Mouse (Mus musculus): ENCODE measurements around the gene Hax1. TPM values are rescaled to one million over a fixed set of nuclear protein-coding genes. Genes with fewer than 3 reads are reported as not detected.

Gene Hax1
- total RNA-seq, 2 experiments from 2014 or later, result 50.8 to 97.5 TPM

DNA sequence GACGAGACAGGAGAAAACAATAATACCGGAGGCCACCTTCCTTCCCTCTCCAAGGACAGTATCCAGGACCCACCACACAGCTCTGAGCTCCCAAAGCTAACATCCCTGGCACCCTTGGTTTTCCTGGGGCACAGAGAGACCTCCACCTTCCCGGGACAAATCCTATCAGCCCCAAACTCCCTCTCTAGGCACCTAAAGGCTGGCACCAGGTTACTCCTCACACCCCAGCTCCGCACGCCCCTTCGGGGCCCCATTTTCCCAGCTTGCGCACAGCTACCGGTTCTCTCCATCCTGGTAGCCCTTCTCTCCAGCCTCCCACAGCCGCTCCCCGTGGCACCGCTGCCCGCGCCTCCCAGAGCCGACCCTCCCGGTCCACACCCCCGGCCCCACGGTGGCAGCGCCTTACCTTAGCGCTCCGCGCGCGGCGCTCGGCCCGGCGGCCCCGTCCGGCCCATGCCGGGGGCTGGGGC is 35.8 kb downstream of the Hax1 start:
- ATAC-seq (ENCODE audit: poor library complexity, severe bottlenecking), result peak; percentile 5

GRCm38 (mm10) chr3:89962059-89962750 is 36.4 kb downstream of the Hax1 start:
- no peak for ATAC-seq (ENCODE audit: poor library complexity, severe bottlenecking)

- ATAC-seq (ENCODE audit: poor library complexity, severe bottlenecking), result no peak
Measured at GRCm38 (mm10) chr3:89961436-89961835, 37.1 kb downstream of the Hax1 start.

GRCm38 (mm10) chr3:89960469-89960868 is 38.1 kb downstream of the Hax1 start:
- peak; percentile 82 for ATAC-seq (ENCODE audit: poor library complexity, severe bottlenecking)

DNA sequence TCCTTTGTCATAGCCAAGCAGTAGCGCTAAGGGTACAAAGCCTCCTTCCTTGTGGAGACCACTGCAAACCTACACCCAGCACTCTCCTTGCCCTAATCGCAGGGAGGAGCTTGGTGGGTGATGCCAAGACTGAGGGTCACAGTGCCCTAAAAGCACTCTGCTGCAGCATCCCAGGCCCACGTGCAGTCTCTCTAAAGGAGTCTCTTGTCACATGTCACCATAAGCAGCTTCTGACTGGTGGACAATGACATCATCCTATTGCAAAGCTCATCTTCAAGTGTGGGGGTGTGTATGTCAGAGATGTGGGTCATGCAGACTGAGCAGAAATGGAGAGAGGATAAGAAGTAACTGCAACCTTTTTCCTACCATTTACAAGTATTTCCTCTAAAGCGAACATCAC is 39.1 kb downstream of the Hax1 start:
- no peak for ATAC-seq (ENCODE audit: poor library complexity, severe bottlenecking)

- ATAC-seq (ENCODE audit: poor library complexity, severe bottlenecking), result no peak
Measured at GRCm38 (mm10) chr3:89957880-89958279, 40.7 kb downstream of the Hax1 start.

DNA sequence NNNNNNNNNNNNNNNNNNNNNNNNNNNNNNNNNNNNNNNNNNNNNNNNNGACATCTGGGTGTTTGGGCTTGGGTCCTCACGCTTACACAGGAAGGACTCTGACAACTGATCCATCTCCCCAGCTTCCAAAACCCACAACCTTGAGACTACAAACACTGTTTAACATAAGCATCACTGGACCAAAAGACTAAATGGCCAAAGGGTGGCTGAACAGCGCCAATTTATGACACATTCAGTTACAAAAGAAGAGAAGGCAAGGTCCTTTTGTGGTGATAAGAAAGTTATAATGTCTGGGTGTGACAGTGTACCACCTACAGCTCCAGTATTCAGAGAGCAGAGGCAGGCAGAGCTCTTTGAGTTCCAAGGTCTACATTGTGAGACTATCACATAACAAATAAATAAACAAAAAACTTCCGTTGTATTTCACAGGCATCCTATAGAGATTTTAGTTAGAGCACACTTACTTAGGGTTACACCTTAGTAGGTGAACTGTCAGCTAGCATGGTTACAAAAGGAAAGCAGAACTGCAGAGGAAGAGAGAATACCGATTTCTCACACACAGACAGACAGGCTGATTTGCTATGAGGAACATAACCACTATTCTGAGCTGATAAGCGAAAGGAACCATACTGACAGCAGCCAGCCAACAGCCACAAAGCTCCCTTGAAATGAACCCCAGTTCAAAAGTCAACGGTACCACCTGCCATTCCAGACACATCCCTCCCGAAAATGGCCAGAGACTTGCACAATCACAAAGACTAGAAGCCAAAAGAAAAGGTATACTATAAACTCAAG is 42.2 kb downstream of the Hax1 start:
- ATAC-seq (ENCODE audit: poor library complexity, severe bottlenecking), result no peak

DNA sequence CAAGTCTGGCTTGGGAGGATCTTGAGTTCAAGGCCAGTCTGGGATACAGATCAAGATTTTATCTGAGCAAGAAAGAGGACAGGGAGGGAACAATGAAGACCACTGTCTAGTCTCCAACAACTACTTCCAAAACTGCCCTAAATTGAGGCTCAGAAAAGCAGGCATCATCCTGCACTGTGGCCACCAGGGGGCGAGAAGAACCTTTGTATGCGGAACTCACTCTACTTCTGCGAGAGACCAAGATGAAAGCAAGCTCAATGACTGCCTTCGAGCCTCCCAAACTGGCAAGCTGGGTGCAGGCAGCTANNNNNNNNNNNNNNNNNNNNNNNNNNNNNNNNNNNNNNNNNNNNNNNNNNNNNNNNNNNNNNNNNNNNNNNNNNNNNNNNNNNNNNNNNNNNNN is 45.2 kb downstream of the Hax1 start:
- ATAC-seq (ENCODE audit: poor library complexity, severe bottlenecking), result peak; percentile 87

GRCm38 (mm10) chr3:89948655-89949054 is 49.9 kb downstream of the Hax1 start:
- ATAC-seq (ENCODE audit: poor library complexity, severe bottlenecking), result no peak

DNA sequence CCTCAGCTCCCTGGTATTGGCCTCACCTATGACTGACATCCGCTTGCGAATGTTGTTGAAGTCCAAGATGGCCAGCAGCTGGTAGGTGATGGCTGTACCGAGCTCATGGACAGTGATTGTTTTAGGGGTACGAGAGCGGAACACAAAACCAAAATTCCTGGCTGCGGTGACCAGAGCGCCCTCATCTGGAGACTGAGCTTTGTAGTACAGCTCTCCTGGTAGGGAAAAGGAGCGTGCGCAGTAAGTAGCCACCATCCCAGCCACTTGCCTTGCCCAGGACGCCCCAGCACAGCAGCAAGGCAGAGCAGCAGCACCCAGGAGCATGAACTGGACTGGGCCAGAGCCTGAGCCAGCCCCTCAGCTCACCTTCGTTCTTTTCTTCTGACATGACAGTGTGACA is 50.6 kb downstream of the Hax1 start:
- no peak for ATAC-seq (ENCODE audit: poor library complexity, severe bottlenecking)

Other genes starting within 250 kb of the Hax1 start
- gene Chrnb2, start 234.1 kb downstream of the Hax1 start, total RNA-seq (2015), result 0.21 and 0.91 TPM in 2 replicates
- gene Chrnb2, start 234.1 kb downstream of the Hax1 start, total RNA-seq (2017), result 0.49 and 0.51 TPM in 2 replicates
- 113 and 119 TPM in 2 replicates for gene Ube2q1, start 225.2 kb downstream of the Hax1 start, total RNA-seq (2015)
- gene Ube2q1, start 225.2 kb downstream of the Hax1 start, total RNA-seq (2017), result 133 and 138 TPM in 2 replicates
- not detected in 2 replicates for gene She, start 167.4 kb downstream of the Hax1 start, total RNA-seq (2015)
- gene She, start 167.4 kb downstream of the Hax1 start, total RNA-seq (2017), result not detected in 2 replicates
- 147 and 166 TPM in 2 replicates for gene Il6ra, start 85.6 kb downstream of the Hax1 start, total RNA-seq (2015)
- 63.8 and 71.2 TPM in 2 replicates for gene Il6ra, start 85.6 kb downstream of the Hax1 start, total RNA-seq (2017)
- 11.6 and 17.5 TPM in 2 replicates for gene Atp8b2, start 35.3 kb downstream of the Hax1 start, total RNA-seq (2015)
- gene Atp8b2, start 35.3 kb downstream of the Hax1 start, total RNA-seq (2017), result 37.2 and 37.3 TPM in 2 replicates
- 46.7 and 50.9 TPM in 2 replicates for gene 4933434E20Rik, start 52.9 kb upstream of the Hax1 start, total RNA-seq (2015)
- gene 4933434E20Rik, start 52.9 kb upstream of the Hax1 start, total RNA-seq (2017), result 39.0 and 55.0 TPM in 2 replicates
- gene Ubap2l, start 53.8 kb upstream of the Hax1 start, total RNA-seq (2015), result 134 and 144 TPM in 2 replicates
- gene Ubap2l, start 53.8 kb upstream of the Hax1 start, total RNA-seq (2017), result 99.6 and 101 TPM in 2 replicates
- gene Tpm3, start 73.9 kb upstream of the Hax1 start, total RNA-seq (2015), result 637 and 647 TPM in 2 replicates
- 1,137 and 1,174 TPM in 2 replicates for gene Tpm3, start 73.9 kb upstream of the Hax1 start, total RNA-seq (2017)
- 0.93 and 1.3 TPM in 2 replicates for gene Nup210l, start 105.4 kb upstream of the Hax1 start, total RNA-seq (2015)
- 0.55 and 0.89 TPM in 2 replicates for gene Nup210l, start 105.4 kb upstream of the Hax1 start, total RNA-seq (2017)
- 2,783 and 3,111 TPM in 2 replicates for gene Rps27, start 214.9 kb upstream of the Hax1 start, total RNA-seq (2015)
- 4,808 and 5,330 TPM in 2 replicates for gene Rps27, start 214.9 kb upstream of the Hax1 start, total RNA-seq (2017)
- 0.47 and 0.78 TPM in 2 replicates for gene Rab13, start 214.9 kb upstream of the Hax1 start, total RNA-seq (2015)
- 2.3 and 2.6 TPM in 2 replicates for gene Rab13, start 214.9 kb upstream of the Hax1 start, total RNA-seq (2017)
- gene Jtb, start 232.8 kb upstream of the Hax1 start, total RNA-seq (2015), result 81.2 and 84.5 TPM in 2 replicates
- gene Jtb, start 232.8 kb upstream of the Hax1 start, total RNA-seq (2017), result 32.8 and 37.5 TPM in 2 replicates
- gene Creb3l4, start 244.7 kb upstream of the Hax1 start, total RNA-seq (2015), result 0.67 TPM in 1 of 2 replicates, not detected in the other
- 0.37 TPM in 1 of 2 replicates, not detected in the other for gene Creb3l4, start 244.7 kb upstream of the Hax1 start, total RNA-seq (2017)
- gene Slc39a1, start 249.4 kb upstream of the Hax1 start, total RNA-seq (2015), result 20.9 and 23.7 TPM in 2 replicates
- 38.3 and 44.1 TPM in 2 replicates for gene Slc39a1, start 249.4 kb upstream of the Hax1 start, total RNA-seq (2017)

Measured in megakaryocyte, adult 5-6 weeks (primary cell).